Mouse (Mus musculus): ENCODE results near the gene Maml2.

DNA sequence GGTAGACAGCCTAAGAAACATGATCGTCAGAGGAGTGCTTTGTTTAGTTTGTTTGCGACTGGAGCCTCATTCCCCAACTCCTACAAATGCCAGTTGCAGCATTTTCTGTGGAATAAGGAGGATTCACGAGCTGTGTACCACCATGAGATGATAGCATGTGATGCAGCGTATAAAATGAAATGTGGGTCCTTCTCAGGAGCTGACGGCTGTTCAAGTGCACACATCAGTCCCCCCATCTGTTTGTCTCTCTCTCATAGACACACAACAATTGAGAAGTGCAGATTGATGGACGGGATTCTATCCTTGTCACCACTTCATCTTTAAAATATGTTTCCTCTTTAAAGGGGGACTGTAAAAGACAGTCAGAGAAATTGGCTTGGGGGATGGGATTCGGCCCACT is 12.1 kb downstream of the Maml2 start:
- TF ChIP-seq ZNF384 (IDR thresholded peaks at IDR 0.05; ENCODE audit: low read depth, low read length) (no peak), HCFC1 (IDR thresholded peaks at IDR 0.05; ENCODE audit: borderline replicate concordance, insufficient read depth, low read length) (no peak), ZC3H11A (IDR thresholded peaks at IDR 0.05; ENCODE audit: borderline replicate concordance, low read depth, low read length) (no peak), MAFK (IDR thresholded peaks at IDR 0.05; ENCODE audit: insufficient read depth, low read depth, low read length) (no peak), CHD2 (IDR thresholded peaks at IDR 0.05; ENCODE audit: low read depth, low read length) (no peak)
